Mouse (Mus musculus) c-Kit-positive CD71-positive TER-119-negative erythroid progenitor cells, embryonic 14.5 days (primary cell): ENCODE data around the gene Trpm6.
"Not testable (repeated sequence)": the region's sequence is repeated elsewhere in the genome, so short reads cannot be mapped to it uniquely, and the experiment has no call there.

Experiments used
- DNase-seq: peaks from one replicate; pipeline ENCODE4 v3.0.0-alpha.2; 2013; ENCODE audit warnings: low read depth

The Trpm6 gene

DNA sequence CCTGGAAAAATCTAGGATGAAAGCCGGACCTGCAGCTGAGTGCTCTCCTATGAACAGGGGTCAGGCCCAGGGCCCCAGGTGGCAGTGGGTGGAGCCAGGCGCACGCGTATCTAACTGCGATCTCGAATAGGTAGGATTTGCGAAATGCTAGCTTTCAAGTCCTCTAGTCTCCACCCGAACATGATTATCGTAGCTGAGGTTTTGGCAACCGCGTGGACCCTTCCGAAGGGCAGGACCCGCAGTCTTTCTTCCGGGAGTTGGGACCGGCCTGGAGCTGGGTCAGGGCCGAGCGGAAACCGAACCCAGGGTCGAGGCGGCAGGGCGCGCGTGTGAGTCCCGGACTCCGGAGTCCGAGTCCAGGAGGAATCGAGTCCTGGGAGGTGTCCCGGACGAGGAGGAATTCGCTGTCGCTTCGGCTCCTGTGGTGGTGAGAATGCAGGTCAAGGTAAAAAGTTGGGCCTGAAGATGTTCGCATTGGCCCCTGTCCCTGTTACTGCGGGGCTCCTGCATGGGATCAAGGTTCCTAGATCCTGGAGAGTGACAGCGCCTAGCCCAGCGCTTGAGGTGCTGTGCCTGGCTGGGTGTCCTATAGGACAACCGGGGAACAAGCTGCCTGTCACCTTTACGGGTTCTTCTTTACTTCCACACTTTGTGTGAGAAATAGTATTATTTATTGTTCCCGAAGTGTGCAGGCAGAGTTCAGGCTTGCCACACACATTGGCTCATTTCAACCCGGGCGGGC is at the start of gene Trpm6:
TSS of gene Trpm6 (plus strand) at position 386 of the 742 bp plus-strand sequence.
- no peak for DNase-seq

DNA sequence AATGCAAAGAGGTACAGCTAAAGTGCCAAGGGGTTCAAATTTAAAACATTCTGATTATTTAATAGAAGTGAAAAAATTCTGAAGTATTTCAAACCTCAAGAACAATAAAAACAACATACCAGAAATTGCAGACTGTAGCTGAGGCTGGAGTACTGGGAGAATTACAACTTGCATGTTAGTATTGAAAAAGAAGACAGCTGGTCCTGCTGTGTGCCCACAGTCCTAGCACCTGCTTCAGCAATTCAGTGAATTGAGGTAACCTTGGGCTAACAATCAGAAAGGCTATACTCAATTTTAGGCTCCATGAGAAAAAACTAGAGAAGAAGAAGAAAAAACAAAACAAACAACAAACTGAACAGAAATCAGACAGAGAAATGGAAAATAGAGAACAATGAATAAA is 41.7 kb upstream of the Trpm6 start:
- DNase-seq: no peak

DNA sequence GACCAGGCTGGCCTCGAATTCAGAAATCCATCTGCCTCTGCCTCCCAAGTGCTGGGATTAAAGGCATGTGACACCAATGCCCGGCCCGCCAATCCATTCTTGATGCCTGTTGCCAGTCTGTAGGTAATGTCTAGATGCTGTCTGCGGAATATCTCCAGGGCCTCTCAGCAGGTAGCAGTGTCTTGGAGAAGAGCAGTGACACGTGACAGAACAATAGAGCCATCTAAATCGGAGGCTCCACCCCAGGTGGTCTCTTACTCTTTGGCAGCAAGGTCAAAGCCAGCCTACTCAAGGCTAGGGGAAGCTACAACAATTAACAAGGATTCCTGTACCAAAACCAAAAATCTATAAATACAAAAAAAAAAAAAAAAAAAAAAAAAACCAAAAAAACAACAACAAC is 38.9 kb upstream of the Trpm6 start:
- DNase-seq: no peak

GRCm38 (mm10) chr19:18711589-18711988 is 38.2 kb upstream of the Trpm6 start:
- DNase-seq: no peak

DNA sequence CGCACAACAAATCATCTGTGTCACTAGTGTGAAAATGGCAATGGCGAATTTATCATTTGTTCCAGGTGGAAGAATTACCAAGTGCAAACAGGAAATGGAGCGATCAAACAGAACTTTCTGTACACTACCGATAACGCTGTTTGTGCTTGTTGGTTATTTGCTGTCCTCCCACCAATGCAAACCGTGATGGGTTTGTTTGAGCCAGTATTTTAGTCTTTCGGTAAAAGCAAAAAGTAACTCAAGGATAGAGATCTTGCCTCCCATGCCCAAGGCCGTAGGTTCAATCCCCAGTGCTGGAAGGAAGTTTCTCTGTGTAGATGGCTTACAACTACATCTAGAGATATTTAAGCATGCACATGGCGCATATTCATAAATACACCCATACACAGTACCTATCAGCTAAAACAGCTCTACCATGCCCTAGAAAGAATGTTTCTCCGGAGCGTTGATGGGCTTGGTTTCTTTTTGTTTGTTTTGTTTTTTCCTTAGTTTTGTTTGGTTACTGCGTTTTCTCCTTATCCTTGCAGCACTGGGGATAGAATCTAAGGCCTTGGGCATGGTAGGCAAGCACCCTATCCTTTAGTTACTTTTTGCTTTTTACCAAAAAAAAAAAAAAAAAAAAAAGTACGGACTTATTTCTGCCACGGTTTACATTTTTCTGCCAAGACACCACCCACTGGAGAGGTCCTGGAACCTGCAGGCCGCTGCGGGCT is 37.5 kb upstream of the Trpm6 start:
- peak; percentile 60 for DNase-seq

GRCm38 (mm10) chr19:18712866-18713300 is 36.9 kb upstream of the Trpm6 start, which contains the start of gene D030056L22Rik:
Gene D030056L22Rik (plus strand): TSS chr19:18713193.
- peak; percentile 97 for DNase-seq

DNA sequence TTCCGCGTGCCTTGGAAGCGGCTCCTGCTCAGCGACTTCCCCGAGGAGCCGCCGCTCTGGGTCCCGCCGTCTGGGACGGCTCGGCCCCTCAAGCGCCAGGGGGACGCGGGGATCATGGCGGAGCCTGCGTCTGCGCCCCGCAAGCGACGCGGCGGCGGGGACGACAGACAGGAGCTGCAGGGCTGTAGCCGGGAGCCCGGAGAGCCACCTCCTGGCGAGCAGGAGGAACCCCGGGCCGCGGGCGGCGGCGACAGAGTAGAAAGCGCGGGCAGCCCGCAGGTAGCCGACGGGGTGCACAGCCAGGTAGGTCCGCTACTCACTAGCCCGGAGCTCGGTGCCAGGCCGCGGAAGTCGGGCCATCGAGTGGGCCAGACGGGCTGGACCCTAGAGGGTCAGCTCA is 36.4 kb upstream of the Trpm6 start:
- not testable (repeated sequence) for DNase-seq

DNA sequence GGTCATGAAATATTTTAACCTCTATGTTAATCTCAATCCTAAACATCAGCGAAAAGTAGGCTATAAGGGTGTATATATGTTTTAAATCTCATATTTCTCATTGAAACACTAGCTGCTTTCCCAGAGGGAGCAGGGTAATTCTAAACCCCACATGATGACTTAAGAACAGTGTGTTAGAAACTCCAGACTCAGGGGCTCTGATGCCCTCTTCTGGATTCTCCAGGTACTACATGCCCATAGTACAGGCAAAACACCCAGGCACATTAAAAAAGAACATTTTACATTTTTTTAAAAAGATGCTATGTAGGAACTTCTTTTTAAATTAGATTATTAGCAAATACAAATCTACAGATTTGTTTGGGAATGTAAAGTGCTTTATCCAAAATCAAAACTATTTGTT is 33.4 kb upstream of the Trpm6 start:
- peak; percentile 77 for DNase-seq

- DNase-seq: no peak
Measured at GRCm38 (mm10) chr19:18720337-18720736, 29.4 kb upstream of the Trpm6 start.

- DNase-seq: peak; percentile 22
Measured at GRCm38 (mm10) chr19:18725186-18725585, 24.6 kb upstream of the Trpm6 start.

GRCm38 (mm10) chr19:18730255-18730654 is 19.5 kb upstream of the Trpm6 start:
- DNase-seq: no peak

GRCm38 (mm10) chr19:18731077-18731476 is 18.7 kb upstream of the Trpm6 start:
- no peak for DNase-seq

- DNase-seq: no peak
Measured at GRCm38 (mm10) chr19:18735901-18736300, 13.9 kb upstream of the Trpm6 start.

DNA sequence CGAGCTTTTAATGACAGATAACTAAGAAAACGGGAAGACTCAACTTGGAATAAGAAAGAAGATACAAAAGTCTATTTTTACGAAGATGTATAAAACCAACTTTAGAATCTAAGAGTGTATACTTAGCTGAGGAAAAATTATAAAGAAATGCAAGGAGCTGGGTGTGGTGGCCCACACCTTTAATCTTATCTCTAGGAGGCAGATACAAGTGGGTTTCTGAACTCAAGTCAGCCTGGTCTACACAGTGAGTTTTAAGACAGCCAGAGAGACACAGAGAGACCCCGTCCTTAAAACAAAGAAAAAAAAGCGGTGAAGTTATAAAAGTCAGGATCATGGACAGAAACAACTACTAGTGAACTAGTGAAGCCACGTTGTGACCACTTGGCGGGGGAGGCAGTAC is 10.6 kb upstream of the Trpm6 start:
- DNase-seq: no peak

DNA sequence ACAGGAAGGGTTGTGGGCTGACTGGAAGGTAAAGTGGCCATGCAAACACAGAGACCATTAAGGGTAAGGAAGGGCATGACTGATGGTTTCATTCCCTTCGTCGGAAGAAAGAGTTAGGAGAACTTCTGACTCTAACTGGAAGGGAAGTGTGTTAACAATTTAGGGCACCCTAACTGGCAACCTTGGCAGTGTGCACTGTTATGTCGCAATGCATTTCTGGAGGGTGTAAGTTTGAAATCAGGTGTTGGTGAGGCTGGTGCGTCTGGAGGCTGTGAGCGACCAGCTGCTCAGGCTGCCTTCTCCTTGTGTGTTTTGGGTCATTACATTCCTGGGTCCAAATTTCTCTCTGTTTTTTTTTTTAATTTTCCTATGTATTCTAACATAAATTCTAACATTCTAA is 5.8 kb upstream of the Trpm6 start:
- no peak for DNase-seq

- no peak for DNase-seq
Measured at GRCm38 (mm10) chr19:18746576-18747340, 3.0 kb upstream of the Trpm6 start.

GRCm38 (mm10) chr19:18747379-18747778 is 2.4 kb upstream of the Trpm6 start:
- DNase-seq: no peak

- DNase-seq: no peak
Measured at GRCm38 (mm10) chr19:18757191-18757590, 7.4 kb downstream of the Trpm6 start.

- DNase-seq: no peak
Measured at GRCm38 (mm10) chr19:18757706-18758105, 7.9 kb downstream of the Trpm6 start.

DNA sequence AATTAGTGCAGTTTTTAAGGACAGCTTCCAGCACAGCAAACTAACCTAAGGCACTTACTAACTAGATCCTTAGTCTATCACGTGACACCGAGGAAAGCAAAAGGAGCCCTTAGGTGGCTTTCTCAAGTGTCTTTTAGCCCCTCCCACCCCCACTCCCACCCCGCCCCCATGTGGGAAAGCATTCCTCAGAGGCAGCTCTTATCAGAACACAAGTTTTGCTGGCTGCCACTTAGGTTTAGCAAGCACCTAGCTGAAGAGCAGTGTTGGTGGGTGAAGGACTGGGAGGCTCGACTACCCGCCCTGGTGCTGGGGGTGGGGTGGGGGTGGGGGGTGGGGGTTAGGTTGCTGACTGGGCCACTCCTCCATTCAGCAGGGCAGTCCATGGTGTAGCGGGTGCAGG is 8.5 kb downstream of the Trpm6 start:
- no peak for DNase-seq

DNA sequence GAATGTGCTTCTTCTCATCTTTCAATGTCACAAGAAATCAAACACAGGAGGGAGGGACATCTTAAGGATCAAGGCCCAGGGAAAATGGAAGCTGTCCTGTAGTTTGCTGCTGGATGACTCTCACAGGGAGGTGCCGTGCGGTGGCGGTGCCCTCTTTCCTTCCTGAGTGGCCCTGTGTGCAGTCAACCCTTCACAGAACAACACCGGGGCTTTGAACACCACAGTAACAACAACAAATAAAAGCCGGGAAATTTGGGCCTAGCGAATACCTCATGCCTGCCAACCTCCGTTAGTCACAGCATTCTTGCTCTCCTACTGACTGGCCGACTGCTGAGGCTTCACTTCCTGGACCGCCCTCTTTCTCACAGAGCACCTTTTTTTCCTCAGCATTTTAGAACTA is 9.1 kb downstream of the Trpm6 start:
- DNase-seq: no peak

DNA sequence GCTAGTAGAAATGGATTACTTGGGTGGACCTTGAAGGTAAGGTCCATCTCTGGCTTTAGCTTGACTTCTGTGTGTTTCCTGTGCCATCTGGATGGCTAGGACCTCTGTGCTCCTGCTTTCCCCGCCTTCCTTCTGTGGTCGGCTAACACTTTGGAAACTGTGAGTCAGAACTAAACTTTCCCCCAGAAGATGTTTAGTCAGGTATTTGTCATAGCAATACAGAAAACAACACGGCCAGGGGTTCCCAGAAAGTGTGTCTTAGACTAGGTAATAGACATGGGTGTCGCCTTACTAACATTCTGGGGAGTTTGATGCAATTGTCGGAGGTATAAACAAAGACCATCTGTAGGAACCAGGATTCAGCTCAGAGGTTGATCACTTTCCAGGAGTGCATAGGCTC is 16.6 kb downstream of the Trpm6 start:
- DNase-seq: no peak

GRCm38 (mm10) chr19:18771048-18771447 is 21.3 kb downstream of the Trpm6 start:
- DNase-seq: no peak
